Mouse (Mus musculus) heart, embryonic 11.5 days (tissue): ENCODE measurements around the gene Zbtb9. TPM values are rescaled to one million over a fixed set of nuclear protein-coding genes. Genes with fewer than 3 reads are reported as not detected.

Source experiments
- ATAC-seq: fragments of 200-750 bp; cut with Nextera tagmentation; replicated peaks from 2 replicates; pipeline ENCODE4 v1.8.0; 2017; ENCODE audit warnings: moderate library complexity; ENCODE audit not compliant: insufficient number of reproducible peaks, low FRiP score, low TSS enrichment
- H3K27ac ChIP-seq: fragments of 300-500 bp; sonication (generic); 2 replicates; pipeline ENCODE4 v1.5.1; 2014; ENCODE audit warnings: mild to moderate bottlenecking, low read depth, low read length
- H3K27me3 ChIP-seq: fragments of 300-500 bp; sonication (generic); 2 replicates; pipeline ENCODE4 v1.6.1; 2014; ENCODE audit warnings: mild to moderate bottlenecking, low read length, mixed read lengths; ENCODE audit not compliant: control insufficient read depth, insufficient read depth
- H3K36me3 ChIP-seq: fragments of 300-500 bp; sonication (generic); 2 replicates; pipeline ENCODE4 v1.6.1; 2014; ENCODE audit warnings: mild to moderate bottlenecking, low read length, moderate library complexity, mixed read lengths; ENCODE audit not compliant: control insufficient read depth, insufficient read depth
- H3K4me1 ChIP-seq: fragments of 300-500 bp; sonication (generic); 2 replicates; pipeline ENCODE4 v1.6.1; 2014; ENCODE audit warnings: low read length; ENCODE audit not compliant: control insufficient read depth, insufficient read depth
- H3K4me2 ChIP-seq: fragments of 300-500 bp; sonication (generic); 2 replicates; pipeline ENCODE4 v1.6.1; 2014; ENCODE audit warnings: mild to moderate bottlenecking, moderate library complexity
- H3K4me3 ChIP-seq: fragments of 300-500 bp; sonication (generic); 2 replicates; pipeline ENCODE4 v1.5.1; 2014; ENCODE audit warnings: low read depth, low read length
- H3K9ac ChIP-seq: fragments of 300-500 bp; sonication (generic); 2 replicates; pipeline ENCODE4 v1.6.1; 2014; ENCODE audit warnings: mild to moderate bottlenecking, low read depth, low read length, moderate library complexity
- H3K9me3 ChIP-seq: fragments of 300-500 bp; sonication (generic); replicated peaks from 2 replicates; pipeline ENCODE4 v1.6.1; 2016; ENCODE audit warnings: low read length; ENCODE audit not compliant: control insufficient read depth
- WGBS: fragments of 180-500 bp; shearing (Covaris S2); extraction: QIAGEN DNeasy Blood & Tissue Kit; methylation state at CpG from one replicate; pipeline ENCODE4 v1.1.7; 2014; ENCODE audit not compliant: insufficient replicate concordance; 5-methylcytosine and 5-hydroxymethylcytosine counted together
- polyA plus RNA-seq: library from polyadenylated mRNA; unstranded; fragments of >200 nt; fragmentation: Nextera tagmentation; extraction: Ambion mirVana; gene quantifications from 2 replicates; pipeline ENCODE4 v1.2.1, GENCODE M21; 2014

Gene Zbtb9
- polyA plus RNA-seq, 1 experiment from 2014 or later: 6.8 TPM

DNA sequence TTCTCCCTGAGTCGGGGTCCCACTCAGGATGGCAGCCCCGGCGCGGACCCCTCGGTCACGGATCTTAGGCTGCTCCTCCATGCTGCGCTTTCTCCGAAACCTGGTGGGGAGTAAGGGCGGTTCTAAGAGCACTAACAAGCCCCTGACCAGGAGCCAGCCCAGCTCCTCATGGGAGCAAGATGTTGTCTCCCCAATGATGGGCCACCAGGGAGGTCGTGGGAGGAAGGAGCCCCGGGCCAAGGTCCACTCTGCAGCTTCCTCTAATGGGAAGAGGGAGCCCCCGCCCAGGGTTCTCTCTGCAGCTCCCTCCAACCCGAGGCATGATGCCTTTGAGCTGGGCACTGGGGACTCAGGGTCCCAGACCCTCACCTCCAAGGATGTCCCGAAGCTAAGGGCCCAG, 56.5 kb downstream of the Zbtb9 start:
- no peak for ATAC-seq
- H3K9ac ChIP-seq: no peak overlapping the region
- WGBS: 83% methylated on average over 14 of the region's 14 CpGs

DNA sequence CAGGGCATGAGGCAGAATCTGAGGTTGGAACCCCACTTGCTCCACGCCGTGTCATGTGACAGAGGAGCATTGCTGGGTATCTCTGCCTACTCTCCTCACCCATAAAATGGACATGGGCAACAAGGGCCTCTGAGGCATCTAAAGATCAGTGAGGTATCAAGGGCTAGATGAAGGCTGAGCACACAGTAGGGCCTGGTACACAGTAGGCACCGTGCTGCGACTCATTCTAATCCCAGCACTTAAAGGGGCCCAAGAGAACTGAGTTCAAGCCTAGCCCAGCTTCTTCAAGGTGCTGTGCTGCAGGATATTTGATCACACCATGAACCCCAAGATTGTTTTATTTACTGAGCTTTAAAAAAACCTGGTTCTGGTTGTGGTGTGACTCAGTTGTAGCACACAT, 57.9 kb downstream of the Zbtb9 start:
- H3K36me3 ChIP-seq: no peaks in the 10 kb centered on the region
- ATAC-seq: no peak
- WGBS: 83% methylated on average over 4 of the region's 4 CpGs
- peaks cover 12% of the 10 kb centered on the region for H3K4me1 ChIP-seq
- H3K9me3 ChIP-seq: no peaks in the 10 kb centered on the region
- H3K9ac ChIP-seq: no peak overlapping the region
- no peak overlapping the region for H3K4me2 ChIP-seq
- no peak overlapping the region for H3K27ac ChIP-seq
- H3K4me3 ChIP-seq: no peak overlapping the region
- H3K27me3 ChIP-seq: no peaks in the 10 kb centered on the region

More for the DNA sequence above, 56.5 kb downstream of the Zbtb9 start:
- peaks cover 6% of the 10 kb centered on the region for H3K36me3 ChIP-seq
- no peak overlapping the region for H3K4me3 ChIP-seq
- peaks cover 12% of the 10 kb centered on the region for H3K4me1 ChIP-seq
- H3K4me2 ChIP-seq: no peak overlapping the region
- H3K27me3 ChIP-seq: no peaks in the 10 kb centered on the region
- no peaks in the 10 kb centered on the region for H3K9me3 ChIP-seq
- no peak overlapping the region for H3K27ac ChIP-seq

DNA sequence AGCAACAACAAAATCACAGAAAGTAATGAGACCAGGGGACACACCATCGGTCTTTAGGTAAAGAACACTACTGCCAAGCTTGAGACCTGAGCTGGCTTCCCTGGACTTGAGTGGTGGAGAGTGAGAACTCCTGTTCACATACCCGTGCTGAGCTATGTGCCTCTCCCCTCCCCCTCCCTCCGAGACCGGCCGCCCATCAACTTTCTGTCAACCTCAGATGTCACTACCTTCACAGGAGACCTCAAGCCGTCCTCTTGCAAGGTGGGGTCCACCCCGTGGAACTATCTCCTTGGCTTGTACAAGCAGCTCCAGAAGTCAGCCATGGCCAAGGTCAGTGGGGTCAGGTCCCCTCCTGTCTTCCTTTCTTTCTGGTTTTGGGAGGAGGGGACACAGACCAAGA, 59.4 kb downstream of the Zbtb9 start:
- H3K4me1 ChIP-seq: peaks cover 13% of the 10 kb centered on the region
- peak overlapping the region; percentile 55 for H3K4me2 ChIP-seq
- WGBS: 53% methylated on average over 7 of the region's 7 CpGs
- H3K27me3 ChIP-seq: no peaks in the 10 kb centered on the region
- ATAC-seq: no peak
- H3K4me3 ChIP-seq: no peak overlapping the region; the same call in 1 of the 2 replicates
- no peaks in the 10 kb centered on the region for H3K36me3 ChIP-seq
- no peaks in the 10 kb centered on the region for H3K9me3 ChIP-seq
- no peak overlapping the region for H3K27ac ChIP-seq
- peak overlapping the region; percentile 39; the same call in 1 of the 2 replicates for H3K9ac ChIP-seq

DNA sequence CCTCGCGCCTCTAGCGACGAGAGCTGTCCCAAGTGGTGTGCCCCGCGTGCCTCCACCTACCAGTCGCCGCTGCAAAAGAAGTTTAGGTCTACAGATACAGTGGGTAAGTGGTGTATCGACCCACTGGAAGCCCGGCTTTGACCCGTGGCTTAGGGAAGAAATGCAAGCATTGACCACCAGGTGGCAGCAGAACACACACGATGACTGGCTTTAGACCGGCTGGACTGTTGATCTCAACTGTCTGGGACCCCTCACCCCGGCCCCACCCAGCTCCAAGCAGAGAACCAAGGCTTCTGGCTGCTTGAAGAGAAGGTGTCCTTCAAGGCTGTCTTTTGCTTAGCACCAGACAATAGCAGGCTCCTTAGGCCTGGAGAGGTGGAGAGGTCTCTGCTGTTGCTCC, 59.9 kb downstream of the Zbtb9 start:
- Histone ChIP-seq H3K4me3 (peak overlapping the region; percentile 26; the same call in 1 of the 2 replicates), H3K36me3 (no peaks in the 10 kb centered on the region), H3K9me3 (no peaks in the 10 kb centered on the region), H3K27me3 (no peaks in the 10 kb centered on the region), H3K4me2 (peak overlapping the region; percentile 55), H3K9ac (peak overlapping the region; percentile 39; the same call in 1 of the 2 replicates), H3K4me1 (peaks cover 8% of the 10 kb centered on the region; the same call in 1 of the 2 replicates), H3K27ac (no peak overlapping the region)
- peak; percentile 45; the same call in 1 of the 2 replicates for ATAC-seq
- under 1% methylated on average over 14 of the region's 14 CpGs for WGBS

DNA sequence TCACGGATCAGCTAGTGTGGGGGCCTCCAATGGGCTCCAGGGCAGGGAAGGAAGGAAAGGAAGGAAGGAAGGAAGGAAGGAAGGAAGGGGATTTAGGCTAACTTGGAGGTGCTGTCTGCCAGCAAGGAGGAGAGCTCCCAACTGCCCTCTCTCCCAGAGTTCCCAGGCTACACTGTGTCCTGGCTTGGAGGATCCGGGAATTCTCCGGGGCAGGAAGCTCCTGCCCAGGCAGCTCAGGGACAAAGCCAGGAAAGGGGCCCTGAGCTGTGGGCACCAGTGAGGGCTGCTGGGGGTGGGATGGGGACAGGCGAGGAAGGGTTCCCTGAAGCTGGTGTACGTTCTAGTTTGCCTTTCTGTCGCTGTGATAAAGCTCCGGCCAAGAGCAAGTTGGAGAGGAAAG, 63.5 kb downstream of the Zbtb9 start:
- peaks cover 31% of the 10 kb centered on the region for H3K4me1 ChIP-seq
- 63% methylated on average over 7 of the region's 7 CpGs for WGBS

DNA sequence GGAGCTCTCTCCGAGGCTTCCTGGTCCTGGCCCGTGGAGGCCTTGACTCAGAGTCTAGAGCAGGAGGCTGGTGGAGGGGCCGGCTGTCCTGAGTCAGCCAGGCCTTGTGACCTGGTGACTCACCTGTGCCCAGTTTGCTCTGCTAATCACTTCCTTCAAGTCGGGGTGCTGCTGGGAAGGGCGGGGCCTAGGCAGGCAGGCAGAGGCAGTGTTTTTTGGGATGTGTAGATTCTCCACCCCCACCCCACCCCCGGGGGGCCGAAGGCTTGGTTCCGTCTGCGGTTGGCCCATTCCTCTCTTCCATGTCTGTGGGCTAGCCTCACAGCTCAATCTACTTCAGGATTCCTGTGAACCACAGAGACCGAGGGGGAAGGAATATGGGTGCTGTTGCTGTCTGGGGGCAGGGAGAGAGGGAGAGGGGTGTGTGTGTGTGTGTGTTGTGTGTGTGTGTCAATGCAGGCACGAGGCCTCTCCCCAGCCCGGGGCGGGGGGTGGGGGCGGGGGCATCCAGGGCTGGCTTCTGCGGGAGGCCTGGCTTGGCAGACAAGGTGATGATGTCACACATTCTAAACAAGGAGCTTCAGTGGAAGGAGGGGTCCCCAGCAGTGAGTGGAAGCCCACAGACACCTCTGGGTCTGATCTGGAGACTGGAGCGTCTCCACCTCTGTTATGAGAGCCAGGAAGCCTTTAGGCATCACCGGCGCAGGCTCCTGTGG, 65.5 kb downstream of the Zbtb9 start:
- 0 out of 2 replicates have a peak, but pooled peaks have one; percentile 20 for ATAC-seq
- no peaks in the 10 kb centered on the region for H3K36me3 ChIP-seq
- no peaks in the 10 kb centered on the region for H3K27me3 ChIP-seq
- H3K9me3 ChIP-seq: no peaks in the 10 kb centered on the region
- H3K4me2 ChIP-seq: peak overlapping the region; percentile 9
- peaks cover 28% of the 10 kb centered on the region for H3K4me1 ChIP-seq
- no peak overlapping the region for H3K4me3 ChIP-seq
- no peak overlapping the region; the same call in 1 of the 2 replicates for H3K9ac ChIP-seq
- no peak overlapping the region for H3K27ac ChIP-seq
- 27% methylated on average over 18 of the region's 18 CpGs for WGBS

More for the DNA sequence above, 63.5 kb downstream of the Zbtb9 start:
- Histone ChIP-seq H3K9ac (no peak overlapping the region), H3K9me3 (no peaks in the 10 kb centered on the region), H3K36me3 (no peaks in the 10 kb centered on the region), H3K27ac (no peak overlapping the region), H3K27me3 (no peaks in the 10 kb centered on the region), H3K4me3 (no peak overlapping the region), H3K4me2 (no peak overlapping the region)
- no peak for ATAC-seq

DNA sequence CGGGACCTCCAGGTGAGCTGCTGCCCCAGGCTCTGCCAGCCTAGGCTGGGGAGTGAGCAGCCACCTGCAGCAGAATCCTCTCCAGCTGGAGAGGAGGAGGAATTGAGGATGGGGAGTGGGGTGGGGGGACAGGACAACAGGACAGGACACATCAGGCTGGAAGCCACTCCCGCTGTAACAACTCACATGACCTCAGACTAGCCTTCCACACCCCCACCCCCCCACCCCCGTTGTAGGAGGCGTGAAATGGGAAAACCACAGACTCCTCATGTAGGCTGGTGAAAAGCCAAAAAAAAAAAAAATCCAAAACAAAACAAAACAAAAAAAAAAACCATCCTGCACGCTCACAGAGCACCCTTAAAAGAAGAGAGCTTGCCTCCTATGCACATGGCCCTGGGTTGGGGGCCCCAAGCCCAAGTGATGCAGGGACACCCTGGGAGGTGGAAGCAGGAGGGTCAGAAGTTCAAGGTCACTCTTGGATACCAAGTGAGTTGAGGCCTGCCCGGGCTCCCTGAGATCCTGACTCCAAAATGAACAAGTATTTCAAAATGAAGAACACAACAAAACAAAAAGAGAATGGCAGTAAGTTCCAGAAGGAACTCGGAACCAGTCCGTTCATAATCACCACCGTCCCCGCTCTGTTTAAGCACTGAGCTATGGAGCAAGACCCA, 66.6 kb downstream of the Zbtb9 start:
- H3K27ac ChIP-seq: no peak overlapping the region
- WGBS: 68% methylated on average over 10 of the region's 10 CpGs

DNA sequence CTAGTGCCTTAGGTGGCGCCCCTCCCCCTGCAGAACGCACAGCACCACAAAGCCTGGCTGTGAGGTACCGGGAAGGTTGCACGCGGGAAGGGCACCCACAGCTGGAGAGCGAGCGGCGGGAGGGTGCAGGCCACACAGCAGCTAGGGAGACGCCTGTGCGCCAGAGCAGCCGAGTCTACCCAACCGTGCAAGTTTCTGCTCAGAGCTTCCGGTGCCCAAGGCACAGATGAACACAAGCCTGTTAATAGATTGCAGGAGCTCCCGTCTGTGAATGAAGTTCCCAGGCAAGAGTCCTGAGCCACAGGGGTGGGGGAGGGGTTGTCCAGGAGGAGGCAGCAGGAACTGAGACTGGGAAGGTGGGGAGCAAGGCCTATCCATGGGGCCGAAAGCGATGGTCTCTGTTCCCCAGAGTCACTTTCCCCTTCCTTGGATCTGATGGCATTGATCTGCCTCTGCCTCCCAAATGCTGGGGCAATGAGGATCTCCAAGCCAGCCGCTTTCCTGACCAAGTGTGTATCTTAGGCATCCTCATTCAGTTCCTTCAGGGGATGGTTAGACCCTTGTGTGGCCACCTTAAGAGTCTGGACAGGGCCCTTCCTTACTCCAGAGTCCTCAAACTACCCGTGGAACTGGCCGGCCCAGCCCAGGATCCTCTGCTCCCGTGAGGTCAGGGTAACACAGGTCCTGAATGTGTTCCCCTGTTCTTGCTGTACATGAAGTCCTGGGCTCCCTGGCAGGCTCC, 67.5 kb downstream of the Zbtb9 start:
- Histone ChIP-seq H3K4me3 (no peak overlapping the region), H3K36me3 (no peaks in the 10 kb centered on the region), H3K9me3 (no peaks in the 10 kb centered on the region), H3K4me2 (peak overlapping the region; percentile 48), H3K9ac (peak overlapping the region; percentile 52; the same call in 1 of the 2 replicates), H3K27me3 (no peaks in the 10 kb centered on the region), H3K4me1 (peaks cover 28% of the 10 kb centered on the region), H3K27ac (no peak overlapping the region)
- WGBS: 17% methylated on average over 20 of the region's 20 CpGs
- ATAC-seq: no peak

More for the DNA sequence above, 66.6 kb downstream of the Zbtb9 start:
- no peak for ATAC-seq
- no peak overlapping the region for H3K4me3 ChIP-seq
- peak overlapping the region; percentile 48 for H3K4me2 ChIP-seq
- no peak overlapping the region; the same call in 1 of the 2 replicates for H3K9ac ChIP-seq
- no peaks in the 10 kb centered on the region for H3K9me3 ChIP-seq
- peaks cover 28% of the 10 kb centered on the region for H3K4me1 ChIP-seq
- no peaks in the 10 kb centered on the region for H3K27me3 ChIP-seq
- no peaks in the 10 kb centered on the region for H3K36me3 ChIP-seq
